Mouse (Mus musculus) cortical plate, adult 2 months (tissue): Measurements from ENCODE around the gene Gm9508. TPM values are rescaled to one million over a fixed set of nuclear protein-coding genes. Genes with fewer than 3 reads are reported as not detected.
"Not testable (repeated sequence)": the region's sequence is repeated elsewhere in the genome, so short reads cannot be mapped to it uniquely, and the experiment has no call there.

Experiments
- H3K27ac ChIP-seq: fragments of 200-500 bp; 2 replicates; pipeline ENCODE4 v1.5.1; 2012; ENCODE audit warnings: low read length, control low read depth, inconsistent platforms; ENCODE audit not compliant: insufficient read depth
- H3K4me1 ChIP-seq: fragments of 200-500 bp; 2 replicates; pipeline ENCODE4 v1.6.1; 2011; ENCODE audit warnings: low read length; ENCODE audit not compliant: control insufficient read depth, insufficient read depth
- H3K4me3 ChIP-seq: fragments of 200-500 bp; 2 replicates; pipeline ENCODE4 v1.5.1; 2011; ENCODE audit warnings: mild to moderate bottlenecking, low read length, control low read depth; ENCODE audit not compliant: insufficient read depth
- CTCF ChIP-seq: fragments of 200-500 bp; IDR thresholded peaks from 2 replicates; pipeline ENCODE4 v1.5.1; 2011; ENCODE audit warnings: mild to moderate bottlenecking, control low read depth, low read length; ENCODE audit not compliant: insufficient read depth; ENCODE audit errors: extremely low read depth
- POLR2A ChIP-seq: fragments of 200-500 bp; IDR thresholded peaks from 2 replicates; pipeline ENCODE4 v1.6.1; 2011; ENCODE audit warnings: mild to moderate bottlenecking, low read length, control low read depth; ENCODE audit not compliant: insufficient read depth; ENCODE audit errors: extremely low read depth
- polyA plus RNA-seq: library from polyadenylated mRNA; depleted of rRNA; stranded (reverse); fragments of >200 nt; gene quantifications from 2 replicates; pipeline ENCODE4 v1.2.3, GENCODE M21; 2012

The Gm9508 gene
- polyA plus RNA-seq, 1 experiment: not detected

- H3K4me1 ChIP-seq: no peaks in the 10 kb centered on the region
- no peak for TF ChIP-seq POLR2A
- no peak for TF ChIP-seq CTCF
- no peak overlapping the region for H3K4me3 ChIP-seq
- no peak overlapping the region for H3K27ac ChIP-seq
Observed at GRCm38 (mm10) chr10:77713734-77714133, 16.7 kb upstream of the Gm9508 start.

GRCm38 (mm10) chr10:77711157-77711556, 14.1 kb upstream of the Gm9508 start, which contains the start of gene Gm10024:
Gm10024 (plus strand) TSS chr10:77711457.
- not testable (repeated sequence) for H3K27ac ChIP-seq, H3K4me1 ChIP-seq, H3K4me3 ChIP-seq

GRCm38 (mm10) chr10:77709831-77710230, 12.8 kb upstream of the Gm9508 start:
- Histone ChIP-seq H3K4me1 (no peaks in the 10 kb centered on the region), H3K27ac (no peak overlapping the region), H3K4me3 (no peak overlapping the region)
- TF ChIP-seq POLR2A (no peak), CTCF (no peak)

- H3K27ac ChIP-seq: no peak within 1 kb of the TSS
- TF ChIP-seq POLR2A: no peak
- TF ChIP-seq CTCF: no peak
Observed at GRCm38 (mm10) chr10:77706326-77706725, 9.3 kb upstream of the Gm9508 start, which contains the start of gene Gm10272. Gm10272 (plus strand) TSS chr10:77706626.

GRCm38 (mm10) chr10:77690356-77690807, 6.7 kb downstream of the Gm9508 start, which contains the start of gene Gm19402:
Gm19402 (minus strand) TSS chr10:77690757.
- not testable (repeated sequence) for H3K27ac ChIP-seq, H3K4me1 ChIP-seq, H3K4me3 ChIP-seq

More at GRCm38 (mm10) chr10:77706326-77706725, 9.3 kb upstream of the Gm9508 start, which contains the start of gene Gm10272:
- no peak within 1 kb of the TSS for H3K4me3 ChIP-seq
- H3K4me1 ChIP-seq: no peaks in the 10 kb centered on the region

- H3K27ac ChIP-seq: no peak overlapping the region
- TF ChIP-seq POLR2A: no peak
- no peak for TF ChIP-seq CTCF
- no peak overlapping the region for H3K4me3 ChIP-seq
- H3K4me1 ChIP-seq: peaks cover 4% of the 10 kb centered on the region
Observed at GRCm38 (mm10) chr10:77687021-77687420, 10.0 kb downstream of the Gm9508 start.

- TF ChIP-seq POLR2A (no peak), CTCF (no peak)
- H3K4me1 ChIP-seq: peaks cover 4% of the 10 kb centered on the region
- no peak within 1 kb of the TSS for H3K27ac ChIP-seq
- H3K4me3 ChIP-seq: no peak within 1 kb of the TSS
Observed at GRCm38 (mm10) chr10:77685895-77686664, 11.0 kb downstream of the Gm9508 start, which contains the start of gene Tspear. Tspear (plus strand) TSS chr10:77686569.

GRCm38 (mm10) chr10:77684181-77684580, 12.9 kb downstream of the Gm9508 start:
- H3K27ac ChIP-seq: no peak overlapping the region
- no peak for TF ChIP-seq CTCF
- TF ChIP-seq POLR2A: no peak
- no peak overlapping the region for H3K4me3 ChIP-seq
- peaks cover 4% of the 10 kb centered on the region for H3K4me1 ChIP-seq

- no peak overlapping the region for H3K4me3 ChIP-seq
- TF ChIP-seq CTCF: no peak
- TF ChIP-seq POLR2A: no peak
- H3K4me1 ChIP-seq: peaks cover 4% of the 10 kb centered on the region
- H3K27ac ChIP-seq: no peak overlapping the region
Observed at GRCm38 (mm10) chr10:77682994-77683393, 14.0 kb downstream of the Gm9508 start.

GRCm38 (mm10) chr10:77677562-77677961, 19.5 kb downstream of the Gm9508 start:
- TF ChIP-seq POLR2A (no peak), CTCF (no peak)
- Histone ChIP-seq H3K27ac (no peak overlapping the region), H3K4me1 (peaks cover under 1% of the 10 kb centered on the region; the same call in 1 of the 2 replicates), H3K4me3 (no peak overlapping the region)

- TF ChIP-seq CTCF: no peak
- TF ChIP-seq POLR2A: no peak
- Histone ChIP-seq H3K4me1 (no peaks in the 10 kb centered on the region), H3K27ac (no peak overlapping the region), H3K4me3 (no peak overlapping the region)
Observed at GRCm38 (mm10) chr10:77673765-77674164, 23.3 kb downstream of the Gm9508 start.
